Mouse (Mus musculus) retina, postnatal 7 days (tissue): ENCODE results near the gene Gm6525.

Experiments
- DNase-seq: peaks from one replicate; pipeline ENCODE4 v3.0.0-alpha.2; 2012; ENCODE audit warnings: low read depth, low spot score

Gm6525 gene

GRCm38 (mm10) chr3:84173581-84174154 is at the start of gene Gm6525:
Gm6525 (plus strand) TSS chr3:84174104.
- DNase-seq, result no peak

- no peak for DNase-seq
These were observed 48.1 kb upstream of the Gm6525 start for GRCm38 (mm10) chr3:84125704-84126289.

GRCm38 (mm10) chr3:84126721-84127120 is 47.2 kb upstream of the Gm6525 start:
- DNase-seq, result no peak

GRCm38 (mm10) chr3:84127431-84127830 is 46.5 kb upstream of the Gm6525 start:
- no peak for DNase-seq

GRCm38 (mm10) chr3:84128871-84129870 is 44.7 kb upstream of the Gm6525 start:
- DNase-seq, result no peak

GRCm38 (mm10) chr3:84130776-84131175 is 43.1 kb upstream of the Gm6525 start:
- DNase-seq, result no peak

GRCm38 (mm10) chr3:84131369-84131768 is 42.5 kb upstream of the Gm6525 start:
- no peak for DNase-seq

GRCm38 (mm10) chr3:84135387-84135786 is 38.5 kb upstream of the Gm6525 start:
- DNase-seq, result no peak

GRCm38 (mm10) chr3:84135933-84136332 is 38.0 kb upstream of the Gm6525 start:
- no peak for DNase-seq

- DNase-seq, result no peak
These were observed 37.4 kb upstream of the Gm6525 start for GRCm38 (mm10) chr3:84136509-84136908.

GRCm38 (mm10) chr3:84140947-84141346 is 33.0 kb upstream of the Gm6525 start:
- DNase-seq, result no peak

GRCm38 (mm10) chr3:84149831-84150230 is 24.1 kb upstream of the Gm6525 start:
- no peak for DNase-seq

- DNase-seq, result no peak
These were observed 19.2 kb upstream of the Gm6525 start for GRCm38 (mm10) chr3:84154721-84155141.

- DNase-seq, result no peak
These were observed 18.8 kb upstream of the Gm6525 start for GRCm38 (mm10) chr3:84155146-84155545.

- peak; percentile 93 for DNase-seq
These were observed 18.3 kb upstream of the Gm6525 start, which contains the start of gene Mnd1 for GRCm38 (mm10) chr3:84155558-84156006. Mnd1 (minus strand) TSS chr3:84155786.

- no peak for DNase-seq
These were observed 17.8 kb upstream of the Gm6525 start for GRCm38 (mm10) chr3:84156105-84156504.

- DNase-seq, result no peak
These were observed 16.9 kb upstream of the Gm6525 start for GRCm38 (mm10) chr3:84157011-84157410.

GRCm38 (mm10) chr3:84157559-84158350 is 16.1 kb upstream of the Gm6525 start:
- DNase-seq, result no peak

- no peak for DNase-seq
These were observed 8.5 kb upstream of the Gm6525 start for GRCm38 (mm10) chr3:84165391-84165790.

GRCm38 (mm10) chr3:84166073-84166472 is 7.8 kb upstream of the Gm6525 start:
- DNase-seq, result no peak

- DNase-seq, result no peak
These were observed 5.0 kb upstream of the Gm6525 start for GRCm38 (mm10) chr3:84168943-84169342.
